Mouse (Mus musculus): ENCODE measurements at regions not wholly inside any gene's neighbourhood (a gene's known extent, or its start where the extent isn't known, plus 50 kb on each side); places are given as distances from the start of the nearest gene placed in this dataset.

DNA sequence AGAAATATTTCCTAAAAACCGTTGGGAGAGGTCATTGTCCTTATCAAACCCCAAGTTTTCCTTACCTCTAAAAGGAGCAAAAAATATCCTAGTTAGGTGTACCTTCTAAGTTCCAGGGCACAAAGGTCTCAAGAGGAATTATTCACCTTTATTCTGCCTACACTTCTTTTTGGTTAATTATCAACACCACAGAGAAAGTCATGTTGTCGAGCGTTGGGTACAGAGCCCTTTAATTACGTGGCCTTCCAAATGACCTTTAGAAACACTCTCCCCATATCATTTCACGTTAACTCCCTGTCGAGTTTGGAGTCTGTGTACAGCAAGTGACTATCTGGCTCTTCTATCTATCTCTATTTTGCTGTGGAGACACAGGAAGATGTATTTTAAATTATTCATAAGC is 90.7 kb upstream of the Gm765 start:
- DNase-seq, result no peak

DNA sequence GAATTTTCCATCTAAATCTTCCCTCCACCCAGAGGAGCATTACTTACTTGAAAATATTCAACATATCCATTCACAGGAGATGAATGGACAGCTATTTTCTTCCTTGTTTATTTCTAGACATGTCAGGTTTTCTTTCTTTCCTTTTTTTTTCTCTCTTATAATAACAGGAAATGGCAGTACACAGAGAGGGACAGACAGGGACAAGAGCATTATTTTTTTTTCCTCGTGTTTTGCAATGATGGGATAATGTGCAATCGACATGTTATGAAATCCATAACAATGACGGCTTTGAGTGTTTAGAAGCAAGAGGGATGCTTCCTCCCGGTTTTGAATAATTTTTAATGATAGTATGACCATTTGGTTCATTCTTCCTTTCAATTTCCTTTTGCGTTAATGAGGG is 86.6 kb upstream of the Gm765 start:
- DNase-seq, result no peak

DNA sequence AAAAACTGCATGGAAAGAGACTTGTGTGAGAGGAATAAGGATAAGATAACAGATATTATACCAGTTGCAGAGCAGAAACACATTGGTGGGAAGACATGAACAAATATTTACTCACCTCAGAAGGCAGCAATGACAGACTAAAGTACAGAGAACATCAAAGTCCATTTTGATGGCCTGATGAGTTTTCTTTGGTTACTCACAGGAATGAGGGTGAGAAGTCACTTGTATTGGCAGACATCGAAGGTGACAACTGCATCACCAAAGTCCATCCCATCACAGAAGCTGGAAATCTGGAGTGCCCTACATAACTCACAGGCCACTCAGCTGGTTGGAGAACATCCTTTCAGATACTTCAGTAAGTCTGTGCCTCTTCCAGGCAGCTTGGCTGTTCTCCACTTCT is 60.1 kb upstream of the Gm765 start:
- no peak for DNase-seq

DNA sequence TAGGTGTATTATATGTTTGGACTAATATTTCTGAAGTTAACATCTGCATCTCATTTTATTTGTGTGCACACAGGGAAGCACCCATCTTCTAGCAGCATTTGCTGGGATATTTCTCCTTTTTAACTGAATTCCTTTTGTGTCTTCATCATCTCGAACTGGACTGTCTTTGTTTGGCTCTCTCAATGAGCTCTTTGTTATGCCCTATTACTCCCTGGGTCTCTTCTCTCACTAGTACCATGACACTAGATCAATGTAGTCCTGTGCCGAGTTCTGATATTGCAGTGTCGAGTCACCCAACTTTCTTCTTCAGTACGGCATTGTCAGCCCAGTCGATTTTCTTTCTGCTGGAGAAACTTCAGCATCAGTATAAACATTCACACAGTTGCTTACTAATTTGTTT is 52.0 kb upstream of the Gm765 start:
- DNase-seq, result no peak
